29 mouse cellular contexts compared by ENCODE assay signal in the genomic region with DNA sequence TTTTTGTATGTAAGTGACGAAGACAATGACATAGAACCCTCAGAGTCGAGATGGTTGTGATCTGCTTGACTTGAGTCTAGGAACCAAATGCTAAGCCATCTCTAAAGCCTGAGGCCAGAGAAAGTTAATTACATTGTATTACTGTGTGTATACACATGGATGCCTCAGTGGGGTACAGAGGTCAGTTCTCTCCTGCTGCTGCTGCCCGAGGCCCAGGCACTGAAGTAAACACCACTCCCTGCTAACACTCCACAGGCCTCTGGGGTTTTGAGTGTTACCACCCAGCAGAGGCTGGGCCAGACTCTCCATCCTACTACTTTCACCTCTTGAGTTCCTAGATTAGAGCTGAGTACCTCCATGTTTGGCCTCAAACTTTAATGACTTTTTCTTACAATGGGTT. TPM values are rescaled to one million over a fixed set of nuclear protein-coding genes. Genes with fewer than 3 reads are reported as not detected.
DNase-seq lines count a peak whose midpoint lies in the region; ATAC-seq and TF ChIP-seq lines count a peak whose summit lies in the region.
"Had no signal": no experiment of that assay in that cellular context is flagged by ENCODE, and none has a peak within 500 bp of the region (broad histone marks: within the 10 kb centered on the region; RNA-seq: fewer than 3 reads in every experiment).

No protein-coding gene starts in this region.

- H3K27me3 ChIP-seq in kidney, adult 2 months (replicated peaks; ENCODE audit: control insufficient read depth, insufficient read depth, low read length): no peaks in the 10 kb centered on the region
- no peaks in the 10 kb centered on the region for H3K27me3 ChIP-seq in kidney, embryonic 14.5 days (ENCODE audit: control insufficient read depth, insufficient read depth, low read length)
- H3K27me3 ChIP-seq in liver, embryonic 11.5 days (replicated peaks; ENCODE audit: control insufficient read depth, insufficient read depth, low read length): no peaks in the 10 kb centered on the region
- no peaks in the 10 kb centered on the region for H3K27me3 ChIP-seq in liver, embryonic 13.5 days
- H3K27me3 ChIP-seq: embryonic facial prominence, embryonic 15.5 days; forebrain, embryonic 13.5 days; hindbrain, embryonic 15.5 days; lung, embryonic 15.5 days; megakaryocyte, embryonic 14.5 days; midbrain, embryonic 12.5 days; neural tube, embryonic 12.5 days had no signal

- ATAC-seq in kidney, embryonic 14.5 days (ENCODE audit: low FRiP score, low TSS enrichment): no peak
- ATAC-seq in liver, embryonic 11.5 days (replicated peaks; ENCODE audit: low FRiP score): no peak
- ATAC-seq in liver, embryonic 13.5 days (ENCODE audit: low read depth): no peak
- ATAC-seq: forebrain, embryonic 13.5 days; inflammation-experienced regulatory T-cells, adult 6 months had no signal

- no peak overlapping the region for H3K27ac ChIP-seq in kidney, adult 2 months (ENCODE audit: insufficient read depth, low read depth, low read length)
- no peak overlapping the region for H3K27ac ChIP-seq in kidney, embryonic 14.5 days (ENCODE audit: low read depth, low read length)
- no peak overlapping the region for H3K27ac ChIP-seq in liver, embryonic 11.5 days (ENCODE audit: low read depth, low read length)
- peak overlapping the region; percentile 70 for H3K27ac ChIP-seq in liver, embryonic 13.5 days
- H3K27ac ChIP-seq: embryonic facial prominence, embryonic 10.5 days; embryonic facial prominence, embryonic 15.5 days; forebrain, embryonic 13.5 days; hindbrain, embryonic 10.5 days; hindbrain, embryonic 15.5 days; lung, embryonic 15.5 days; midbrain, embryonic 12.5 days; neural tube, embryonic 12.5 days had no signal

- no peak for TF ChIP-seq CTCF in kidney, adult 2 months (conservative IDR thresholded peaks at IDR 0.05; ENCODE audit: insufficient read depth, insufficient read length, low read depth, low read length)

- DNase-seq in kidney, adult 2 months: peak; percentile 62
- peak; percentile 27 for DNase-seq in liver
- DNase-seq in liver, embryonic 11.5 days (ENCODE audit: low spot score): no peak
- no peak for DNase-seq in liver, embryonic 13.5 days
- no peak for DNase-seq in layer of hippocampus, postnatal 14 days (ENCODE audit: low spot score in 2 of 2)
- DNase-seq in adrenal gland, postnatal 10 days: no peak
- DNase-seq: adrenal gland, adult 8-10 months; cerebellum, adult 8-10 months; cerebellum, postnatal 25 days; gastrocnemius, postnatal 10 days; heart, postnatal 14 days; lung, postnatal 4 days; right cerebral cortex, postnatal 14 days had no signal

- H3K4me2 ChIP-seq in kidney, embryonic 14.5 days (replicated peaks; ENCODE audit: low read depth, low read length): no peak overlapping the region
- no peak overlapping the region for H3K4me2 ChIP-seq in liver, embryonic 11.5 days
- H3K4me2 ChIP-seq in liver, embryonic 13.5 days: no peak overlapping the region
- H3K4me2 ChIP-seq: embryonic facial prominence, embryonic 15.5 days; forebrain, embryonic 13.5 days; hindbrain, embryonic 15.5 days; lung, embryonic 15.5 days; midbrain, embryonic 12.5 days; neural tube, embryonic 12.5 days had no signal

- 54% methylated on average over 3 of the region's 3 CpGs for WGBS in kidney, adult 2 months
- 81% methylated on average over 3 of the region's 3 CpGs for WGBS in kidney, embryonic 14.5 days
- 80% methylated on average over 3 of the region's 3 CpGs for WGBS in liver, embryonic 11.5 days
- WGBS in liver, embryonic 13.5 days (ENCODE audit: insufficient replicate concordance): 85% methylated on average over 3 of the region's 3 CpGs

- peaks cover 8% of the 10 kb centered on the region; the same call in 1 of the 2 replicates for H3K4me1 ChIP-seq in kidney, adult 2 months (ENCODE audit: control insufficient read depth, insufficient read depth, low read length)
- peaks cover 17% of the 10 kb centered on the region for H3K4me1 ChIP-seq in kidney, embryonic 14.5 days (ENCODE audit: control insufficient read depth, insufficient read depth, low read length)
- peaks cover 20% of the 10 kb centered on the region for H3K4me1 ChIP-seq in liver, embryonic 11.5 days (replicated peaks; ENCODE audit: control insufficient read depth, insufficient read depth, low read length)
- H3K4me1 ChIP-seq in liver, embryonic 13.5 days (replicated peaks): peaks cover 42% of the 10 kb centered on the region

- no peak for TF ChIP-seq POLR2A in kidney, adult 2 months (IDR thresholded peaks at IDR 0.05; ENCODE audit: low read depth, low read length)

- H3K9me3 ChIP-seq in kidney, embryonic 14.5 days (ENCODE audit: control insufficient read depth, low read length): no peaks in the 10 kb centered on the region
- no peaks in the 10 kb centered on the region for H3K9me3 ChIP-seq in liver, embryonic 11.5 days (ENCODE audit: control insufficient read depth, low read length)
- H3K9me3 ChIP-seq in liver, embryonic 13.5 days (replicated peaks): no peaks in the 10 kb centered on the region
- H3K9me3 ChIP-seq: embryonic facial prominence, embryonic 10.5 days; embryonic facial prominence, embryonic 15.5 days; forebrain, embryonic 13.5 days; G1E; hindbrain, embryonic 10.5 days; hindbrain, embryonic 15.5 days; lung, embryonic 15.5 days; megakaryocyte, embryonic 14.5 days; midbrain, embryonic 12.5 days; neural tube, embryonic 12.5 days had no signal

- H3K36me3 ChIP-seq in kidney, adult 2 months (ENCODE audit: control insufficient read depth, insufficient read depth, low read length): no peaks in the 10 kb centered on the region
- H3K36me3 ChIP-seq in kidney, embryonic 14.5 days (ENCODE audit: control insufficient read depth, insufficient read depth, low read length): peaks cover 55% of the 10 kb centered on the region
- H3K36me3 ChIP-seq in liver, embryonic 11.5 days (ENCODE audit: control insufficient read depth, insufficient read depth, low read length): peaks cover 48% of the 10 kb centered on the region
- H3K36me3 ChIP-seq in liver, embryonic 13.5 days: peaks cover 81% of the 10 kb centered on the region

- H3K4me3 ChIP-seq in kidney, adult 2 months (ENCODE audit: insufficient read depth, low read depth, low read length): no peak overlapping the region
- H3K4me3 ChIP-seq in kidney, embryonic 14.5 days (ENCODE audit: low read length): no peak overlapping the region
- no peak overlapping the region for H3K4me3 ChIP-seq in liver, embryonic 11.5 days (ENCODE audit: low read depth, low read length)
- H3K4me3 ChIP-seq in liver, embryonic 13.5 days (replicated peaks): no peak overlapping the region
- H3K4me3 ChIP-seq: embryonic facial prominence, embryonic 10.5 days; embryonic facial prominence, embryonic 15.5 days; forebrain, embryonic 13.5 days; hindbrain, embryonic 10.5 days; hindbrain, embryonic 15.5 days; lung, embryonic 15.5 days; megakaryocyte, embryonic 14.5 days; midbrain, embryonic 12.5 days; myocyte; neural tube, embryonic 12.5 days had no signal

- no peak overlapping the region for H3K9ac ChIP-seq in kidney, embryonic 14.5 days (ENCODE audit: low read depth, low read length)
- no peak overlapping the region for H3K9ac ChIP-seq in liver, embryonic 11.5 days (ENCODE audit: low read depth, low read length)
- 0 out of 2 replicates have a peak overlapping the region, but pooled peaks have one; percentile 26 for H3K9ac ChIP-seq in liver, embryonic 13.5 days
- H3K9ac ChIP-seq: embryonic facial prominence, embryonic 15.5 days; forebrain, embryonic 13.5 days; hindbrain, embryonic 15.5 days; lung, embryonic 15.5 days; midbrain, embryonic 12.5 days; neural tube, embryonic 12.5 days had no signal

RNA-seq across cellular contexts. Expression of a gene that starts 3.8 kb away (rescaled TPM):
- polyA plus RNA-seq in kidney, adult 2 months (2012; rRNA removed): 14.2 and 15.9 TPM in 2 replicates
- 15.3 and 18.6 TPM in 2 replicates for polyA plus RNA-seq in kidney, embryonic 14.5 days (2014; fragmentation: Nextera tagmentation; extraction: Ambion mirVana)
- 19.3 and 24.2 TPM in 2 replicates for polyA plus RNA-seq in liver, embryonic 11.5 days (2014; fragmentation: Nextera tagmentation; extraction: Ambion mirVana)
- 9.9 and 10.3 TPM in 2 replicates for polyA plus RNA-seq in liver, embryonic 13.5 days (2015; fragmentation: Nextera tagmentation; extraction: Ambion mirVana)
- total RNA-seq in layer of hippocampus, postnatal 14 days (2021): 10 to 100 TPM; 32.1 to 33.4 TPM
- 10 to 100 TPM; 28.8 to 38.4 TPM for total RNA-seq in adrenal gland, postnatal 10 days (2021)

RNA-seq across cellular contexts. Expression of a gene that starts 7.2 kb away (rescaled TPM):
- polyA plus RNA-seq in kidney, adult 2 months (2012; rRNA removed): 20.2 and 24.1 TPM in 2 replicates
- 45.3 and 56.2 TPM in 2 replicates for polyA plus RNA-seq in kidney, embryonic 14.5 days (2014; fragmentation: Nextera tagmentation; extraction: Ambion mirVana)
- 48.0 and 48.2 TPM in 2 replicates for polyA plus RNA-seq in liver, embryonic 11.5 days (2014; fragmentation: Nextera tagmentation; extraction: Ambion mirVana)
- polyA plus RNA-seq in liver, embryonic 13.5 days (2015; fragmentation: Nextera tagmentation; extraction: Ambion mirVana): 104 and 105 TPM in 2 replicates
- 10 to 100 TPM; 58.9 to 62.0 TPM for total RNA-seq in layer of hippocampus, postnatal 14 days (2021)
- 10 to 100 TPM; 16.8 to 23.8 TPM for total RNA-seq in adrenal gland, postnatal 10 days (2021)

RNA-seq across cellular contexts. Expression of a gene that starts 18.9 kb away (rescaled TPM):
- polyA plus RNA-seq in kidney, adult 2 months (2012; rRNA removed): 67.0 and 71.9 TPM in 2 replicates
- polyA plus RNA-seq in kidney, embryonic 14.5 days (2014; fragmentation: Nextera tagmentation; extraction: Ambion mirVana): 35.5 and 43.7 TPM in 2 replicates
- 57.0 and 61.1 TPM in 2 replicates for polyA plus RNA-seq in liver, embryonic 11.5 days (2014; fragmentation: Nextera tagmentation; extraction: Ambion mirVana)
- polyA plus RNA-seq in liver, embryonic 13.5 days (2015; fragmentation: Nextera tagmentation; extraction: Ambion mirVana): 85.5 and 86.2 TPM in 2 replicates
- total RNA-seq in layer of hippocampus, postnatal 14 days (2021): 10 to 100 TPM; 33.5 to 39.3 TPM
- 10 to 100 TPM; 45.4 to 48.1 TPM for total RNA-seq in adrenal gland, postnatal 10 days (2021)

RNA-seq across cellular contexts. Expression of a gene that starts 28.1 kb away (rescaled TPM):
- polyA plus RNA-seq in kidney, adult 2 months (2012; rRNA removed): 30.6 and 36.2 TPM in 2 replicates
- polyA plus RNA-seq in kidney, embryonic 14.5 days (2014; fragmentation: Nextera tagmentation; extraction: Ambion mirVana): 33.7 and 36.0 TPM in 2 replicates
- polyA plus RNA-seq in liver, embryonic 11.5 days (2014; fragmentation: Nextera tagmentation; extraction: Ambion mirVana): 1.2 and 1.6 TPM in 2 replicates
- polyA plus RNA-seq in liver, embryonic 13.5 days (2015; fragmentation: Nextera tagmentation; extraction: Ambion mirVana): 0.17 and 0.24 TPM in 2 replicates
- total RNA-seq in layer of hippocampus, postnatal 14 days (2021): under 1 TPM in 1 of 2 experiments, not detected in 1; 0.50 TPM
- total RNA-seq in adrenal gland, postnatal 10 days (2021): under 1 TPM in 1 of 2 experiments, not detected in 1; 0.15 TPM
- total RNA-seq: gastrocnemius, postnatal 10 days had no signal
- polyA plus RNA-seq: G1E, myocyte had no signal

RNA-seq across cellular contexts. Expression of a gene that starts 35.8 kb away (rescaled TPM):
- polyA plus RNA-seq in kidney, adult 2 months (2012; rRNA removed): 0.38 and 0.39 TPM in 2 replicates
- 0.07 and 0.19 TPM in 2 replicates for polyA plus RNA-seq in kidney, embryonic 14.5 days (2014; fragmentation: Nextera tagmentation; extraction: Ambion mirVana)
- polyA plus RNA-seq in liver, embryonic 11.5 days (2014; fragmentation: Nextera tagmentation; extraction: Ambion mirVana): not detected in 2 replicates
- polyA plus RNA-seq in liver, embryonic 13.5 days (2015; fragmentation: Nextera tagmentation; extraction: Ambion mirVana): 0.03 and 0.10 TPM in 2 replicates
- total RNA-seq in layer of hippocampus, postnatal 14 days (2021): 1 to 10 TPM; 8.8 to 9.7 TPM
- total RNA-seq in adrenal gland, postnatal 10 days (2021): 1 to 10 TPM; 1.4 to 1.7 TPM
- polyA plus RNA-seq: G1E; large intestine, adult 2 months; testis, adult 2 months; thymus, postnatal 0 days had no signal

Comparison
In these comparisons a context has a peak if more than half of its experiments do, and no peak if none do; other contexts are left out.
1. DNase-seq: peak in kidney, adult 2 months (single experiment) and liver (single experiment); none in liver, embryonic 11.5 days (single experiment), liver, embryonic 13.5 days (single experiment), layer of hippocampus, postnatal 14 days (0 of 2) and adrenal gland, postnatal 10 days (single experiment).